Mouse (Mus musculus): ENCODE results near the gene Gm6169. TPM values are rescaled to one million over a fixed set of nuclear protein-coding genes. Genes with fewer than 3 reads are reported as not detected.

Gm6169 gene
- polyA plus RNA-seq, 1 experiment from 2014 or later: 0.43 TPM

Other genes starting within 250 kb of the Gm6169 start
- gene Gcnt4, start 174.5 kb downstream of the Gm6169 start, polyA plus RNA-seq (2015; fragmentation: Nextera tagmentation; extraction: Ambion mirVana): 0.12 and 0.15 TPM in 2 replicates
- not detected in 2 replicates for gene 1700029F12Rik, start 64.9 kb downstream of the Gm6169 start, polyA plus RNA-seq (2015; fragmentation: Nextera tagmentation; extraction: Ambion mirVana)
- gene Fam169a, start 32.0 kb downstream of the Gm6169 start, polyA plus RNA-seq (2015; fragmentation: Nextera tagmentation; extraction: Ambion mirVana): 18.6 and 18.8 TPM in 2 replicates
- gene Gfm2, start 38.7 kb upstream of the Gm6169 start, polyA plus RNA-seq (2015; fragmentation: Nextera tagmentation; extraction: Ambion mirVana): 38.3 and 42.1 TPM in 2 replicates
- 42.9 and 51.0 TPM in 2 replicates for gene Nsa2, start 38.7 kb upstream of the Gm6169 start, polyA plus RNA-seq (2015; fragmentation: Nextera tagmentation; extraction: Ambion mirVana)
- 26.1 and 26.4 TPM in 2 replicates for gene Hexb, start 99.1 kb upstream of the Gm6169 start, polyA plus RNA-seq (2015; fragmentation: Nextera tagmentation; extraction: Ambion mirVana)
- 50.2 and 52.1 TPM in 2 replicates for gene Enc1, start 141.9 kb upstream of the Gm6169 start, polyA plus RNA-seq (2015; fragmentation: Nextera tagmentation; extraction: Ambion mirVana)